Mouse (Mus musculus): Measurements from ENCODE around the gene Stx2. TPM values are rescaled to one million over a fixed set of nuclear protein-coding genes. Genes with fewer than 3 reads are reported as not detected.
A peak's percentile ranks its signal among the peaks of the same experiment; 100 is the strongest.

Gene Stx2
- polyA plus RNA-seq, 1 experiment from 2014 or later: 14.8 TPM

DNA sequence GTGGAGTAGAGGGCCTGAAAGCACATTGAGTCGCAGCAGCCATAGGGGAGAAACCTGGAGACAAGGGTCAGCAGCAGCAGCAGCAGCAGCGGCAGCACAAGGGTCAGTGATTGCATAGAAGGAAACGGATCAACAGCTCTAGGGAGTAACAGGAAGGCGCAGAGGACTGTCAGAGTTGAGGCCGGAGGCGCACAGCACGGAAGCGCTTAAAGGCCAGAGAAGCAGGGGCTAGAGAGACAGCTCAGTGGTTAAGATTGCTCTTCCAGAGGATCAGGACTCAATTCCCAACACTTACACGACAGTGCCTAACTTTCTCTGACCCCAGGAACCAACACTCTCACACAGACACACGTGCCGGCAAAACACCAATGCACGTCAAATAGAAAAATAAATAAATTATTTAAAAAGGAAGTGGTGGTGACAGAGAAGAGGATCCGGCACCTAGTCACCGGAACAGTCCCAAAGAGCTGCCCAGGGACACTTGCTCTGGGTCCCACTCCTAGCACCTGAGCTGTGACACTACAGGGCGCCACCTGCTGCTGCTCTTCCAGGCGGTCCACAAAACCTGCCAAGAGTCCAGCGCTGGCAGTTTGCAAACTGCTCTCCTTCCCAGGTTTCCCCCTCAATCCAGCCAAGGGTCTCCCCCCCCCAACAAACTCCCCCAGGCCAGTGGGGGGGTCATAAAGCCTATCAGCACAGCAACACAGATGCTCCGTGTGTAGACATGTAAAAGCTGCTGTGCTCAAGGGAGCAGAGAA lies 2.2 kb downstream of the Stx2 start:
- 80% methylated on average over 18 of the region's 18 CpGs for WGBS
- H3K27ac ChIP-seq (ENCODE audit: low read length): no peak overlapping the region
- no peak overlapping the region for H3K4me3 ChIP-seq (ENCODE audit: low read depth, low read length)
- H3K4me2 ChIP-seq (ENCODE audit: low read length): peak overlapping the region; percentile 62; the same call in 1 of the 2 replicates
- no peaks in the 10 kb centered on the region for H3K9me3 ChIP-seq (replicated peaks; ENCODE audit: control insufficient read depth, low read length, poor library complexity, severe bottlenecking)
- no peak for ATAC-seq
- H3K4me1 ChIP-seq (ENCODE audit: control insufficient read depth, insufficient read depth, low read length): peaks cover 11% of the 10 kb centered on the region
- no peaks in the 10 kb centered on the region for H3K27me3 ChIP-seq (ENCODE audit: control insufficient read depth, insufficient read depth, low read depth, low read length)
- H3K36me3 ChIP-seq (ENCODE audit: control insufficient read depth, insufficient read depth, low read length): no peaks in the 10 kb centered on the region
- H3K9ac ChIP-seq (ENCODE audit: low read depth, low read length): no peak overlapping the region

DNA sequence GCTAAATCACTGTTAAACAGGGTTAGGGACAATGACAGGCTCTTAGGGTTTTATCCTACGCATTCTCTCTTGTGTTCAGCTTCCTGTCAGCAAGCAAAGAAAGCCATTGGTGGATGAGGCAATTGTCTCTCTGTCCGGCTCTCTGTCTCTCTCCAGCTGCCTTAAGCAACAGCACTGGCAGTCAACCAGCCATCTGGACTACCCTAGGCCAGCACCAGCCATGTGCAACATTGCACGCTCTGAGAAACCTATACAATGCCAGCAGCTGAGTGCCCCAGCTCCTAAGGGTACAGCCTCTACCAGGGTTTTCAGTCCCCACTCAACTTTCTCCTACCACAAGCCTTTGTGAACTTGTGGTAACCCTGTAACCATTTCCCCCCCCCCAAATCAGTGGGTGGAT lies 3.0 kb downstream of the Stx2 start:
- Histone ChIP-seq H3K9me3 (replicated peaks; ENCODE audit: control insufficient read depth, low read length, poor library complexity, severe bottlenecking) (no peaks in the 10 kb centered on the region), H3K27me3 (ENCODE audit: control insufficient read depth, insufficient read depth, low read depth, low read length) (no peaks in the 10 kb centered on the region), H3K9ac (ENCODE audit: low read depth, low read length) (no peak overlapping the region), H3K4me3 (ENCODE audit: low read depth, low read length) (no peak overlapping the region), H3K36me3 (ENCODE audit: control insufficient read depth, insufficient read depth, low read length) (no peaks in the 10 kb centered on the region), H3K27ac (ENCODE audit: low read length) (no peak overlapping the region), H3K4me2 (ENCODE audit: low read length) (no peak overlapping the region), H3K4me1 (ENCODE audit: control insufficient read depth, insufficient read depth, low read length) (peaks cover 11% of the 10 kb centered on the region)
- WGBS: 75% methylated on average over 3 of the region's 3 CpGs
- ATAC-seq: no peak

DNA sequence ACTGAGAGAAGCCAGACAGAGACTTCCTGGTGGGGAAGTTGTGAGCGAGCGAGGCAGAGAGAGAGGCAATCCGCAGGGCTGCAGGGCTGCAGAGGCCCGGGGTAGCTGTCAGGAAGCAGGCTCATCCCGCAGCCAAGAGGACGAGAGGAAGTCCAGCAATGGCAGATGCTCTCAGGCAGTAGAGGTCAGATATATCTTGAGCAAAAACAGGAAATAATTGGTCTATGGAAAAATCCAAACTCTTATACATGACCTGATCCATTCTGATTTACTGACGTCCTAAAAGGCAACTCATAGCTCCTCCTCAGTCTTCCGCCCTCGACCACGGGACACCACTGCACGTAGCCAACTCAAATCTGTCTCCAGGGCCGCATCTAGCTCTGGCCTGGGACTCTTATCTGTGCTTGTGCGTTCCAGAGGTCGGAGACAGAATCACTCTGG lies 5.8 kb downstream of the Stx2 start:
- WGBS: 69% methylated on average over 14 of the region's 14 CpGs

DNA sequence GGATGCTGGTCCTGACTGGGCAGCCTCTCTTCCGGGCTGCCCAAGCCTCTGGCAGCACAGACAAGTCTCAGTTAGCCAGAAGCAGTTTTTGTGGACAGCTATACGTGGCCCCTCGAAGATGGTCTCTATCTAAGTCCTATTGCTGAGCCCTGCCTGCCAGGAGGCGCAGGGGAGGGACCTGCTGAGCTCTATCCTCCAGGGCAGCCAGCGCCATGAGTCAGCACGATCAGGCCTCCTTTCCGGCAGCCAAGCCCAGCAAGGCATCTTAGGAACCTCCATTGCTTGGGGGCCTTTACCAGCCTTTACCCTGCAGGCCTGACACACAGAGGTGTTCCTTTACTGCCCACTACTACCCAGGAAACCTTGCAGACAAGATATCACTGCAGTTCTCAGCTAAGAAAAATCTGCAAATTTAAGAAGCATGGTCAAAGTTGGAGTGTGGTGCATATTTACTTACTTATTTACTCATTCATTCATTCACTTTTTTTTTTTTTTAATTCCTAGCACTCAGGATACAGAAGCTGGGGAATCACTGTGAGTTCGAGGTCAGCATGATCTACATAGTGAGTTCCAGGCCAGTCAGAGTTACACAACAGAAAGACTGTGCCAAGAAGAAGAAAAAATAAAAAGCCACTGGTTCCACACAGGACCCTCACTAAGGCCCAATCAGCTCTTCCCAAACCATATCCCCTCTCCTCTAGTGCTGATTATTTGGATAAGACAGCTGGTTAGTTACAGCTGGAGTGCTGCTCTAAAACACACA lies 7.5 kb downstream of the Stx2 start:
- H3K9me3 ChIP-seq (replicated peaks; ENCODE audit: control insufficient read depth, low read length, poor library complexity, severe bottlenecking): no peaks in the 10 kb centered on the region
- no peak overlapping the region for H3K9ac ChIP-seq (ENCODE audit: low read depth, low read length)
- no peaks in the 10 kb centered on the region for H3K4me1 ChIP-seq (ENCODE audit: control insufficient read depth, insufficient read depth, low read length)
- no peak overlapping the region for H3K4me2 ChIP-seq (ENCODE audit: low read length)
- WGBS: 41% methylated on average over 8 of the region's 8 CpGs
- H3K36me3 ChIP-seq (ENCODE audit: control insufficient read depth, insufficient read depth, low read length): peaks cover 2% of the 10 kb centered on the region; the same call in 1 of the 2 replicates
- no peak overlapping the region for H3K27ac ChIP-seq (ENCODE audit: low read length)
- no peaks in the 10 kb centered on the region for H3K27me3 ChIP-seq (ENCODE audit: control insufficient read depth, insufficient read depth, low read depth, low read length)
- no peak overlapping the region for H3K4me3 ChIP-seq (ENCODE audit: low read depth, low read length)
- no peak for ATAC-seq

More for the DNA sequence above, 5.8 kb downstream of the Stx2 start:
- Histone ChIP-seq H3K27ac (ENCODE audit: low read length) (no peak overlapping the region), H3K36me3 (ENCODE audit: control insufficient read depth, insufficient read depth, low read length) (0 out of 2 replicates have a peak, but pooled peaks cover 2% of the 10 kb centered on the region), H3K4me3 (ENCODE audit: low read depth, low read length) (no peak overlapping the region), H3K4me1 (ENCODE audit: control insufficient read depth, insufficient read depth, low read length) (peaks cover 10% of the 10 kb centered on the region), H3K27me3 (ENCODE audit: control insufficient read depth, insufficient read depth, low read depth, low read length) (no peaks in the 10 kb centered on the region), H3K4me2 (ENCODE audit: low read length) (no peak overlapping the region), H3K9ac (ENCODE audit: low read depth, low read length) (no peak overlapping the region; the same call in 1 of the 2 replicates), H3K9me3 (replicated peaks; ENCODE audit: control insufficient read depth, low read length, poor library complexity, severe bottlenecking) (no peaks in the 10 kb centered on the region)
- no peak for ATAC-seq

DNA sequence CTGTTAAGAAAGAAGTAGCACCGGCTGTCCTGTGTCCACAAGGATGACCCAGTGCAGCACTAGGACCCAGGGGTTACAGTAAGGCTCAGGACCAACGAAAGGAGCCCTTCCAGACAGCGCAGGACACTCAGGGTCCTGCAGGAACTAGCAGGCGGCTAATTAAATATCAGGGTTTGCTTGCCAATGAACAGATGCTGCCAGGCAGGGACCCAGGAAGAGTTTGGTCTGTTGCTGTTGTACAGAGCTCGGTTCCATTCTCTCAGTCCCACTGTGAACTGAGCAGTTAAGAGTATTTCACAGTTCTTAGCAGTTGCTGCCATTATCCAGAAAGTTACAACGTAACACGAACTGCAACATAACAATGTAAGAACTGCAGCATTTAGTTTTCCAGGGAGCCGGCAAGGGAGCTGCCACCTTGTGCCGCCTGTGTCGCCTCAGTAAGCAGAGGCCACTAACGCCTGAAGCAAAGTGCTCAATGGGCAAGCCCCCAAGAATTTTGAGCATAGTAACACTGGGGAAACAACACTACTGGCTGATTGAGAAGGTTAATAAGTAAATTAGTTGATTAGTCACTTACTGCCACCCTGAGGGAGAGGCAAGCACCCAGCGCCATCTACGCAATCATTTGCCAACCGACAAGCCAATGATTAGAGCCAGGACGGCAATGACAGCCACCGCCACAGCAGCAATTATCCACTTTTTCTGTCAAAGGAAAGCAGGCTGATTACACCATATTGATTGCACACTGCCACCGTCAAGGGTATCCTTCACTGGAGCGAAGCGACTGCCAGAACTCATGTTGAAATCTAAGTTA lies 21.0 kb downstream of the Stx2 start:
- H3K27ac ChIP-seq (ENCODE audit: low read length): no peak overlapping the region
- no peaks in the 10 kb centered on the region for H3K27me3 ChIP-seq (ENCODE audit: control insufficient read depth, insufficient read depth, low read depth, low read length)
- whole genome bisulfite sequencing: 73% methylated on average over 19 of the region's 19 CpGs
- no peak overlapping the region for H3K4me2 ChIP-seq (ENCODE audit: low read length)
- H3K36me3 ChIP-seq (ENCODE audit: control insufficient read depth, insufficient read depth, low read length): peaks cover 22% of the 10 kb centered on the region
- no peak overlapping the region for H3K9ac ChIP-seq (ENCODE audit: low read depth, low read length)
- no peak for ATAC-seq
- no peak overlapping the region for H3K4me3 ChIP-seq (ENCODE audit: low read depth, low read length)
- no peaks in the 10 kb centered on the region for H3K9me3 ChIP-seq (replicated peaks; ENCODE audit: control insufficient read depth, low read length, poor library complexity, severe bottlenecking)
- no peaks in the 10 kb centered on the region for H3K4me1 ChIP-seq (ENCODE audit: control insufficient read depth, insufficient read depth, low read length)

DNA sequence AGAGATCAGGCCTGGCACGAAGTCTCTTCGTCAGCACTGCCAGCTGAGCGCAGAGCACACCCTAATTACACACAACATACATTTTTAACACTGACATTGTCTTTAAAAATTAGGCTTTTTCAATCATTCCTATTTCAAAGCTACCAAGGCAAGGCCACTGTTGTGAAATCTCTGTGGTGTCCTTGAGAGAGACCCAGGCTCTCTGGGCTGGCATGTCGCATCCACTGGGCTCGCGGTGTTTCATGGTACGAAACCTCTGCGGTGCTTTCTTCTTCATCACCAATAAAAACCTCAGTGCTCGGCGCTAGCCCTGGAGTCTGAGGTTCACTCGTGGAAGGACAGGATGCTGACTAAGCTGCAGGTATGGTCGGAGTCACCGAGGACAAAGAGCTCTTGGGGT lies 22.4 kb downstream of the Stx2 start:
- H3K36me3 ChIP-seq (ENCODE audit: control insufficient read depth, insufficient read depth, low read length): peaks cover 10% of the 10 kb centered on the region; the same call in 1 of the 2 replicates
- ATAC-seq: no peak

DNA sequence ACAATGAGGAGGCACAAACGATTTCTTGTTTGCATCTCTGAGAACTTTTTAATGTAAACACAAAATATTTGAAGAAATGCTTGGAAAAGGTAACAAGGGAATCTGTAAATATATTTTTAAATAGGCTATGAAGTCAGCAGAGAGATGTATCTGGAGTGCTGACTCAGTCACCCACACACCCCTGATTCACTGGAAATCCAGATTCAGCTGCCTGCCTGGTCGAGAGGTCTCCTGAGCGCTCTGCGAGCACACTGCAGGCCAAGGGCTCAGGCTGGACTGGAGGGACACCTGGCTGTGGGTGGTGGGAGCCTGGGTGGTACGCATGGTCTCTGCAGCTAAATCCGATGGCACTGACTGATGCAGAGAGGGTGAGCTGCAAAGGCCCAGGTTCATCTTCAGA lies 23.8 kb downstream of the Stx2 start:
- H3K4me1 ChIP-seq (ENCODE audit: control insufficient read depth, insufficient read depth, low read length): no peaks in the 10 kb centered on the region
- no peak overlapping the region for H3K4me2 ChIP-seq (ENCODE audit: low read length)
- H3K9me3 ChIP-seq (replicated peaks; ENCODE audit: control insufficient read depth, low read length, poor library complexity, severe bottlenecking): no peaks in the 10 kb centered on the region
- H3K36me3 ChIP-seq (ENCODE audit: control insufficient read depth, insufficient read depth, low read length): peaks cover 7% of the 10 kb centered on the region; the same call in 1 of the 2 replicates
- H3K4me3 ChIP-seq (ENCODE audit: low read depth, low read length): no peak overlapping the region
- WGBS: 91% methylated on average over 6 of the region's 6 CpGs
- H3K27ac ChIP-seq (ENCODE audit: low read length): no peak overlapping the region
- H3K27me3 ChIP-seq (ENCODE audit: control insufficient read depth, insufficient read depth, low read depth, low read length): no peaks in the 10 kb centered on the region
- H3K9ac ChIP-seq (ENCODE audit: low read depth, low read length): no peak overlapping the region
- ATAC-seq: no peak

More for the DNA sequence above, 22.4 kb downstream of the Stx2 start:
- Histone ChIP-seq H3K4me1 (ENCODE audit: control insufficient read depth, insufficient read depth, low read length) (no peaks in the 10 kb centered on the region), H3K27me3 (ENCODE audit: control insufficient read depth, insufficient read depth, low read depth, low read length) (no peaks in the 10 kb centered on the region), H3K4me3 (ENCODE audit: low read depth, low read length) (no peak overlapping the region), H3K9me3 (replicated peaks; ENCODE audit: control insufficient read depth, low read length, poor library complexity, severe bottlenecking) (no peaks in the 10 kb centered on the region), H3K4me2 (ENCODE audit: low read length) (no peak overlapping the region), H3K27ac (ENCODE audit: low read length) (no peak overlapping the region), H3K9ac (ENCODE audit: low read depth, low read length) (no peak overlapping the region)
- whole genome bisulfite sequencing: 78% methylated on average over 13 of the region's 13 CpGs

DNA sequence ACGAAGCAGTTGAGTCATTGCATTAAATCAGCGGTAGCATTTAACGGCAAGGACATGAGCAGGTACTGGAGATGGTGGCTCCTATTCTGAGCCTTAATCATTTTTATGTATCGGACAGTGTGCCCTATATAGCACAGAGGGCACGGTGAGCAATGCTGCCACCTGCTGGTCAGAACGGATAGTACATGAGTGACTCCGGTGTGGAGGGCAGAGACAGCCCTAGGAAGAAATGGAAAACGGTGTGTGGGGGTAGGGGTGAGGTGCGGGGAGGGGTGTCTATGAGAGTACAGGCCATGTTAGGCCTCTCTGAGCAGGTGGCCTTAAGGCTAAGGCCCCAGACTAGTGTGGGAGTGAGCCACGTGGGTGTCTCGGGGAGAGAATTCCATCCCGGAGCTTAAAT lies 26.8 kb downstream of the Stx2 start:
- H3K36me3 ChIP-seq (ENCODE audit: control insufficient read depth, insufficient read depth, low read length): peaks cover 7% of the 10 kb centered on the region; the same call in 1 of the 2 replicates
- peak; percentile 72 for ATAC-seq
- no peak overlapping the region for H3K4me3 ChIP-seq (ENCODE audit: low read depth, low read length)
- no peak overlapping the region for H3K9ac ChIP-seq (ENCODE audit: low read depth, low read length)
- no peaks in the 10 kb centered on the region for H3K4me1 ChIP-seq (ENCODE audit: control insufficient read depth, insufficient read depth, low read length)
- H3K27me3 ChIP-seq (ENCODE audit: control insufficient read depth, insufficient read depth, low read depth, low read length): no peaks in the 10 kb centered on the region
- no peak overlapping the region for H3K4me2 ChIP-seq (ENCODE audit: low read length)
- 21% methylated on average over 12 of the region's 12 CpGs for WGBS
- H3K27ac ChIP-seq (ENCODE audit: low read length): no peak overlapping the region
- H3K9me3 ChIP-seq (replicated peaks; ENCODE audit: control insufficient read depth, low read length, poor library complexity, severe bottlenecking): no peaks in the 10 kb centered on the region

Data from midbrain, embryonic 16.5 days (tissue).